Mouse (Mus musculus) frontal cortex, adult (tissue): Measurements from ENCODE around the gene Mageb2.
"Not testable (repeated sequence)": the region's sequence is repeated elsewhere in the genome, so short reads cannot be mapped to it uniquely, and the experiment has no call there.

Experiments
- ATAC-seq: cut with Nextera tagmentation; 2 replicates; pipeline ENCODE4 v1.9.2; 2017; ENCODE audit warnings: mild to moderate bottlenecking, moderate library complexity, mixed read lengths; ENCODE audit not compliant: low TSS enrichment

The Mageb2 gene

DNA sequence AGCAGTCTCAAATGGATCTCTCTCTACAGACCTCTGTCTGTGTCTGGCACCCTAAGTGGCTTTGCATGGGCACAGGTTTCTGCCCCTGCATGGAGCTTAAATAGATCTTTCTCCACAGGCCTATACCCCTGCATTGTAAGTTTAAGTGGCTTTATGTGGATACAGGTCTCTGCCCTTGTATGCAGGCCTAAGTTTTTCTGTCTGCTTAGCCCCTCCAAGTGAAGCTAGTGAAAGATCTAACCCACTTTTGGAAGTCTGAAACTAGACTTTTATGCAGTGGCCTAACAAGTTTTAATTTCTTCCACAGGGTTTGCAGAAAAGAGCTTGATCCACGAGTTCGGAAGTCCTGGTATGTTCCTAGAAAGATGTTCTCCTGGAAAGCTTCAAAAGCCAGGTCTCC is at the start of gene Mageb2:
Gene Mageb2, plus strand, starts transcription at position 301 of the 400 bp plus-strand sequence.
- not testable (repeated sequence) for ATAC-seq

- ATAC-seq, result not testable (repeated sequence)
Measured at GRCm38 (mm10) chrX:91313256-91313655, 18.2 kb upstream of the Mageb2 start.
